Mouse (Mus musculus): ENCODE measurements around the gene Mturn. TPM values are rescaled to one million over a fixed set of nuclear protein-coding genes. Genes with fewer than 3 reads are reported as not detected.
A peak's percentile ranks its signal among the peaks of the same experiment; 100 is the strongest.

Gene Mturn
- polyA plus RNA-seq, 1 experiment from 2014 or later = 2.5 TPM

DNA sequence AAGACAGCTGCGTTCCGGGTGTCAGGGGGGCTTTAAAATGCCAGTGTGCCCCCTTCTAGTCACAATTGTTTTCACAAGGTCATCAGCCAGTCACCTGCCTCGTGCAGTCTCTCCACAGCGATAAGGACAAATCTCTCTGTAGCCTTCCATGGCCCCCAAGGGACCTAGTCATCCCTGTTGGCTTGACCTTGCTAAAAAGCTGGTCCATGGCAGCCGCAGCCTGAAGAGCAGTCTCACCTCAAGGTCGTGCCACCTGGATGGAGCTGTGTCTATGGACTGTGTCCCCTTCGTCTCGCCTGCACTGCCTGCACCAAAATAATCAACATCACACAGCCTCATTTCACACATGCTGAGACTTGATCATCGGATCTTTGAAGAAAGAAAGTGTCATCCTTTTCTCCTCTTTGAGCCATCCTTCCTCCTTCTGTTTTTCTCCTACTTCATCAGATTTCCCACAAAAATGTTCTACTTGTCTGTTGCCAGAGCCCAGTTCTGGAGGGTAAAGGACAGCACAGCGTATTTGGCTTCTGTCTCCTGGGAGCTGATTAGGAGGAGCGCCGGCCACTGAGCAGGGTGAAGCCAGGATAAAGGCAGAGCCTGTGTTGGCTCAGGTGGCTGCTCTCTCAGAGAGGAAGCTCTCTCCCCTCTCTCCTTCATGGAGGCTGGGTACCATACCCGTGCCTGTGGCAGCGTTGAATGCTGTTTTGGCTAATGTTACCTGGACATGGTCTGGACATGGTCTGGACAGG, 10.1 kb downstream of the Mturn start:
- Histone ChIP-seq H3K9ac (ENCODE audit: low read depth, low read length) (no peak overlapping the region), H3K9me3 (ENCODE audit: control insufficient read depth) (no peaks in the 10 kb centered on the region), H3K27ac (ENCODE audit: low read depth, low read length) (no peak overlapping the region), H3K27me3 (replicated peaks; ENCODE audit: control insufficient read depth, insufficient read depth, low read length) (no peaks in the 10 kb centered on the region), H3K4me2 (replicated peaks; ENCODE audit: low read depth) (no peak overlapping the region), H3K4me1 (replicated peaks; ENCODE audit: control insufficient read depth, insufficient read depth, low read length) (no peaks in the 10 kb centered on the region), H3K4me3 (ENCODE audit: low read depth, low read length) (no peak overlapping the region), H3K36me3 (ENCODE audit: control insufficient read depth, insufficient read depth) (no peaks in the 10 kb centered on the region)
- ATAC-seq = no peak
- TF ChIP-seq CTCF (IDR thresholded peaks at IDR 0.05; ENCODE audit: low read depth) = no peak
- WGBS = 68% methylated on average over 14 of the region's 14 CpGs

DNA sequence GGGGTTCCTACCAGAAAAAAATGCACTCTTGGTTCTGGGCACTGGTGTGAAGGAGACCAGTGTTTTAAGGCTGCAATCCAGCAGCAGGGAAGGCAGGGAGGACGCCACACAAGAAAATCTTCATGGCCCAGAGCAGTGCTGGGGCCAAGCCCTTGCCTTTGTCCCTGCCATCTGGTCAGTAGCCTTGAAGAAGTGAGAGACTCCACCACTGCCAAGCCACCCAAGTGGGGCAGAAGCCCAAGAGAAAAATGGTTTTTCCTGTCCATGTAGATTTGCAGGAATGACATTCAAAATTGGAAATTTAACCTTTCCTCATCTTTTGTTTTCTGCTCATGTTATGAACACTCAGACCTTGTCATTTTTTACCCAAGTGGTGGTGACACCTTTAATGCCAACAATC, 10.8 kb downstream of the Mturn start:
- no peak overlapping the region for H3K4me2 ChIP-seq (replicated peaks; ENCODE audit: low read depth)
- no peak for ATAC-seq
- no peak overlapping the region for H3K9ac ChIP-seq (ENCODE audit: low read depth, low read length)
- no peaks in the 10 kb centered on the region for H3K9me3 ChIP-seq (ENCODE audit: control insufficient read depth)
- H3K27ac ChIP-seq (ENCODE audit: low read depth, low read length) = no peak overlapping the region
- H3K27me3 ChIP-seq (replicated peaks; ENCODE audit: control insufficient read depth, insufficient read depth, low read length) = no peaks in the 10 kb centered on the region
- 82% methylated on average over 1 of the region's 1 CpGs for WGBS
- H3K4me3 ChIP-seq (ENCODE audit: low read depth, low read length) = no peak overlapping the region
- H3K36me3 ChIP-seq (ENCODE audit: control insufficient read depth, insufficient read depth) = no peaks in the 10 kb centered on the region
- no peaks in the 10 kb centered on the region for H3K4me1 ChIP-seq (replicated peaks; ENCODE audit: control insufficient read depth, insufficient read depth, low read length)
- no peak for TF ChIP-seq CTCF (IDR thresholded peaks at IDR 0.05; ENCODE audit: low read depth)

DNA sequence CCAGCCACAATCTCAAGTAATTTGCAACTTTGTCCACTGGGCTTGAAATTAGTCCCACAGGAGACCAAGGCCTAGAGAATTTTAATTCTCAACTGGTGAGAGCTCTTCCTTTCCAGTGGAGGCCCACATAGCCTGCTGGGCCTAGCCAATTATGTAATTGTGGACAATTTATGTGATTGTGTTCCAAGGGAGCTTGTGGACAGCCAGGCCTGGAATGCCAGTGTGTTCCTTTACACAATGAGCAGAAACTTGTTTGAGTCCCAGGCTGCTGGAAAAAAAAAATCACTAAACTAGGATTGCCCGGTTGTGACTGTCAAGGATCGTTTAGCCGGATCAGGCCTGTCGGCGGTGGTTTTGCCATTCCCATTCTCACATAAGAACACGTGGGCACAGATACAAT, 11.9 kb downstream of the Mturn start:
- TF ChIP-seq CTCF (IDR thresholded peaks at IDR 0.05; ENCODE audit: low read depth) = no peak
- Histone ChIP-seq H3K4me1 (replicated peaks; ENCODE audit: control insufficient read depth, insufficient read depth, low read length) (no peaks in the 10 kb centered on the region), H3K9me3 (ENCODE audit: control insufficient read depth) (no peaks in the 10 kb centered on the region), H3K27ac (ENCODE audit: low read depth, low read length) (no peak overlapping the region), H3K4me3 (ENCODE audit: low read depth, low read length) (no peak overlapping the region), H3K27me3 (replicated peaks; ENCODE audit: control insufficient read depth, insufficient read depth, low read length) (no peaks in the 10 kb centered on the region), H3K9ac (ENCODE audit: low read depth, low read length) (no peak overlapping the region), H3K4me2 (replicated peaks; ENCODE audit: low read depth) (no peak overlapping the region), H3K36me3 (ENCODE audit: control insufficient read depth, insufficient read depth) (no peaks in the 10 kb centered on the region)
- WGBS = 92% methylated on average over 6 of the region's 6 CpGs
- ATAC-seq = no peak

DNA sequence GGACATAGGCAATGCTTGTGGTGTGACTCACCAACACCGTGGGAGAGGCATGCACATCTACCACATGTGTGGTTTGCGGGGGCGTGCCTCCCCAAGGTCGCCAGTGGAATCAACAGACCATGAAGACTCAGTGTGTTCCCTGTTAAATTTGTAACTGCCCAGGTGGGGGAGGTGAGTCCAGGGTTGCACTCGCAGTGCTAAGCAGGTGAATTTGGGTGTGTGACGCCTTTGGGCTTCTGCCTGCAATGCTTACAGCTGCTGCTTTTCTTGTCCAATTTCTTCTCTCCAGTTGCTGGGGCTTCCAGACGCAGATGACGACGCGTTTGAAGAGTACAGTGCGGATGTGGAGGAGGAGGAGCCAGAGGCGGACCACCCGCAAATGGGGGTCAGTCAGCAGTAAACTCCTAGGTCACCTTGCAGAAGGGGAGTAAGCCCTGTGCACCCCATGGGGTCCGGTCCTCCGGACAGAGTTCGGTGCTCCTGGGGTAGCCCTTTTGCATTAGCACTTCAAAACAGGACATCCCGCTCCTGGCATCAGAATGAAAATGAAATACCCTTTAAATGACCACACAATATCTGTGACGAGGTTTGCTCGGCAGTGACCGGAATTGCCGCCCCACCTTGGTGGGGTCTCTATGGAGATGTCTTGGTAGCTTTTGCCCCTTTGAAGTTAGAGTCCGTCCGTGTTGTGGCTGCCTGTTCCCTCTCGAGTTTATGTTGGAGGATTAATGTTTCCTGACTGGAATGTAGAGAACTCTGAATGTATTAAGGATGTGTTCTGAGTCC, 17.5 kb downstream of the Mturn start:
- H3K4me2 ChIP-seq (replicated peaks; ENCODE audit: low read depth) = peak overlapping the region; percentile 85
- peak; percentile 31; the same call in 1 of the 2 replicates for ATAC-seq
- no peak overlapping the region for H3K27ac ChIP-seq (ENCODE audit: low read depth, low read length)
- no peak for TF ChIP-seq CTCF (IDR thresholded peaks at IDR 0.05; ENCODE audit: low read depth)
- H3K9ac ChIP-seq (ENCODE audit: low read depth, low read length) = peak overlapping the region; percentile 22; the same call in 1 of the 2 replicates
- WGBS = 3% methylated on average over 24 of the region's 24 CpGs
- H3K36me3 ChIP-seq (ENCODE audit: control insufficient read depth, insufficient read depth) = no peaks in the 10 kb centered on the region
- no peaks in the 10 kb centered on the region for H3K9me3 ChIP-seq (ENCODE audit: control insufficient read depth)
- peak overlapping the region; percentile 47 for H3K4me3 ChIP-seq (ENCODE audit: low read depth, low read length)
- 0 out of 2 replicates have a peak, but pooled peaks cover 7% of the 10 kb centered on the region for H3K4me1 ChIP-seq (replicated peaks; ENCODE audit: control insufficient read depth, insufficient read depth, low read length)
- no peaks in the 10 kb centered on the region for H3K27me3 ChIP-seq (replicated peaks; ENCODE audit: control insufficient read depth, insufficient read depth, low read length)

DNA sequence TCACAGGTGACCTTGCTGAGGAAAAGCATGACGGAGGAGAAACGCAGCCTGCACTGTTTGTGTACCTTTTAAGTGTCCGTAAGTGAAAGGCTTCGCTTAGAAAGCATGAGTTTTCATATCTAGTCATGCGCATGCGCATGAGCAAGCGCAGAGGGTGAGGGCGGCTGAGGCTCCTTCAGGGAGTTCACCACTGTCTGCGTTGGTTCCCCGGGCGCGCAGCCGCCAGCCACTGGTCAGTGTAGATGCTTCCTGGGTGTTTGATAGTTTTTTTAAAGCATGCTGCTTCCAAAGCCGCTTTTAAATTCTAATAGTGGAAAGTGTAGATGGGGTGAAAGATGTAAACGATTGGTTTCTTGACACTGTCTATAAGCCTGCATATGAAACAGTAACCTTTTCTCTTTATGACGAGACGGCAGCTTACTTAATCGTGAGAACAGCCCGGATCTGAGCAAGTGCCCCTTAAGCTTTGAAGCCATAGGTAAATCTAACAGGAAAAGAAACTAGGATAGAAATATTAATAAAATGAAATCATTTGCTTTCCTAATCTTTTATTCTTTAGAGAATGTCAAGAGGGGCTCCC, 18.1 kb downstream of the Mturn start:
- 0 out of 2 replicates have a peak, but pooled peaks cover 7% of the 10 kb centered on the region for H3K4me1 ChIP-seq (replicated peaks; ENCODE audit: control insufficient read depth, insufficient read depth, low read length)
- no peaks in the 10 kb centered on the region for H3K36me3 ChIP-seq (ENCODE audit: control insufficient read depth, insufficient read depth)
- peak overlapping the region; percentile 85 for H3K4me2 ChIP-seq (replicated peaks; ENCODE audit: low read depth)
- ATAC-seq = peak; percentile 74
- H3K9ac ChIP-seq (ENCODE audit: low read depth, low read length) = no peak overlapping the region
- H3K9me3 ChIP-seq (ENCODE audit: control insufficient read depth) = no peaks in the 10 kb centered on the region
- no peak overlapping the region for H3K27ac ChIP-seq (ENCODE audit: low read depth, low read length)
- H3K4me3 ChIP-seq (ENCODE audit: low read depth, low read length) = peak overlapping the region; percentile 47
- WGBS = 2% methylated on average over 19 of the region's 19 CpGs
- no peaks in the 10 kb centered on the region; the same call in 1 of the 2 replicates for H3K27me3 ChIP-seq (replicated peaks; ENCODE audit: control insufficient read depth, insufficient read depth, low read length)
- TF ChIP-seq CTCF (IDR thresholded peaks at IDR 0.05; ENCODE audit: low read depth) = no peak

DNA sequence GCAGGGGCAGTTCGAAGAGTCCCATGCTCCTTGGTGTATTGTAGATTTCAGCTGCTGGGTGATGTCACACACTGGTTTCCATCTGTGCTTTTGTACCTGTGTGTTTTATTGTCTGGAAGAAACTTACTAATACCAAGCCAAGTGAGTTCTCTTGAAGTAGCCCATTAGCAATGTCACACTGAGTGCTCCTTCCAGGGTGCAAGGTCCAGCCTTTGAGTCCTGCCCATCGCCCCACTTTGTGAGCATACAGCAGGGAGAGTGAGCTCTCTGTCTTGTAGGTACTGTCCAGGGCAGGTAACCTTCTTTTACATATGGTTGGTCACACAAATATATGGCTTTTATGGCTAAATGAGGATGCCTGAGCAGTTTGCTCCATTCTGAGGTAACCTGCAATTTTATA, 19.1 kb downstream of the Mturn start:
- Histone ChIP-seq H3K36me3 (ENCODE audit: control insufficient read depth, insufficient read depth) (no peaks in the 10 kb centered on the region), H3K9me3 (ENCODE audit: control insufficient read depth) (no peaks in the 10 kb centered on the region), H3K9ac (ENCODE audit: low read depth, low read length) (no peak overlapping the region), H3K4me1 (replicated peaks; ENCODE audit: control insufficient read depth, insufficient read depth, low read length) (0 out of 2 replicates have a peak, but pooled peaks cover 7% of the 10 kb centered on the region), H3K4me2 (replicated peaks; ENCODE audit: low read depth) (no peak overlapping the region), H3K27ac (ENCODE audit: low read depth, low read length) (no peak overlapping the region), H3K4me3 (ENCODE audit: low read depth, low read length) (no peak overlapping the region), H3K27me3 (replicated peaks; ENCODE audit: control insufficient read depth, insufficient read depth, low read length) (no peaks in the 10 kb centered on the region; the same call in 1 of the 2 replicates)
- no peak for ATAC-seq
- 85% methylated on average over 2 of the region's 2 CpGs for WGBS
- TF ChIP-seq CTCF (IDR thresholded peaks at IDR 0.05; ENCODE audit: low read depth) = no peak

Data from intestine, postnatal 0 days (tissue).